Mouse (Mus musculus) ES-Bruce4 (cell line): ENCODE measurements around the gene Smcr8. TPM values are rescaled to one million over a fixed set of nuclear protein-coding genes. Genes with fewer than 3 reads are reported as not detected.

Experiments used
- H3K27ac ChIP-seq: 2 replicates; pipeline ENCODE4 v1.5.1; 2012; ENCODE audit warnings: low read length, inconsistent platforms; ENCODE audit not compliant: insufficient read depth
- H3K27me3 ChIP-seq: 2 replicates; pipeline ENCODE4 v1.6.1; 2012; ENCODE audit warnings: mild to moderate bottlenecking, low read length, inconsistent platforms; ENCODE audit not compliant: control insufficient read depth, poor library complexity, insufficient read depth, severe bottlenecking
- H3K36me3 ChIP-seq: 2 replicates; pipeline ENCODE4 v1.6.1; 2012; ENCODE audit warnings: inconsistent platforms, mild to moderate bottlenecking, low read length, moderate library complexity; ENCODE audit not compliant: control insufficient read depth, poor library complexity, insufficient read depth, severe bottlenecking
- H3K4me1 ChIP-seq: one replicate; pipeline ENCODE4 v1.8.1; 2011; ENCODE audit warnings: low read length; ENCODE audit not compliant: control insufficient read depth, insufficient read depth
- H3K4me3 ChIP-seq: 2 replicates; pipeline ENCODE4 v1.5.1; 2011; ENCODE audit warnings: low read depth, mild to moderate bottlenecking, low read length
- H3K9ac ChIP-seq: 2 replicates; pipeline ENCODE4 v1.6.1; 2012; ENCODE audit warnings: low read depth, mild to moderate bottlenecking, inconsistent platforms; ENCODE audit not compliant: poor library complexity, severe bottlenecking
- H3K9me3 ChIP-seq: replicated peaks from 2 replicates; pipeline ENCODE4 v1.6.1; 2012; ENCODE audit warnings: mild to moderate bottlenecking, low read length, inconsistent platforms; ENCODE audit not compliant: control insufficient read depth, poor library complexity, insufficient read depth, severe bottlenecking
- CTCF ChIP-seq: IDR thresholded peaks from one replicate; pipeline ENCODE4 v1.8.1; 2011; ENCODE audit warnings: low read depth, low read length
- EP300 ChIP-seq: IDR thresholded peaks from 2 replicates; pipeline ENCODE4 v1.6.1; 2011; ENCODE audit warnings: low read depth, low read length; ENCODE audit not compliant: insufficient read depth
- POLR2A ChIP-seq: IDR thresholded peaks from one replicate; pipeline ENCODE4 v1.8.1; 2011; ENCODE audit warnings: low read length; ENCODE audit not compliant: insufficient read depth
- polyA plus RNA-seq: library from polyadenylated mRNA; stranded (reverse); fragments of >200 nt; gene quantifications from 2 replicates; pipeline ENCODE4 v1.2.4, GENCODE M21; 2011; ENCODE audit warnings: low read depth; ENCODE audit not compliant: missing spikeins, insufficient read depth, insufficient read length

Gene Smcr8
- polyA plus RNA-seq, 1 experiment, result 18.4 TPM

- Histone ChIP-seq H3K4me3 (no peak overlapping the region), H3K36me3 (no peaks in the 10 kb centered on the region), H3K27me3 (no peaks in the 10 kb centered on the region), H3K4me1 (no peaks in the 10 kb centered on the region), H3K9me3 (no peaks in the 10 kb centered on the region), H3K27ac (no peak overlapping the region), H3K9ac (no peak overlapping the region)
- TF ChIP-seq POLR2A (no peak), CTCF (no peak), EP300 (no peak)
Observed at GRCm38 (mm10) chr11:60826700-60827099, 49.4 kb downstream of the Smcr8 start.

- Histone ChIP-seq H3K27ac (no peak overlapping the region), H3K4me1 (no peaks in the 10 kb centered on the region), H3K9me3 (no peaks in the 10 kb centered on the region), H3K27me3 (no peaks in the 10 kb centered on the region), H3K4me3 (no peak overlapping the region), H3K9ac (no peak overlapping the region), H3K36me3 (no peaks in the 10 kb centered on the region)
- TF ChIP-seq CTCF (no peak), POLR2A (no peak), EP300 (no peak)
Observed at GRCm38 (mm10) chr11:60827241-60827945, 50.1 kb downstream of the Smcr8 start.

- H3K4me3 ChIP-seq, result no peak overlapping the region
- TF ChIP-seq EP300 (no peak), CTCF (no peak), POLR2A (no peak)
- no peaks in the 10 kb centered on the region for H3K9me3 ChIP-seq
- H3K27ac ChIP-seq, result no peak overlapping the region
- no peaks in the 10 kb centered on the region; the same call in 1 of the 2 replicates for H3K36me3 ChIP-seq
- no peaks in the 10 kb centered on the region for H3K27me3 ChIP-seq
- H3K9ac ChIP-seq, result no peak overlapping the region
- no peaks in the 10 kb centered on the region for H3K4me1 ChIP-seq
Observed at GRCm38 (mm10) chr11:60828903-60829302, 51.6 kb downstream of the Smcr8 start.

GRCm38 (mm10) chr11:60830433-60831052 is 53.2 kb downstream of the Smcr8 start, which contains the start of gene Dhrs7b:
Gene Dhrs7b, plus strand, starts transcription at chr11:60830631.
- TF ChIP-seq POLR2A (peak; percentile 73), CTCF (no peak)
- Histone ChIP-seq H3K9me3 (no peaks in the 10 kb centered on the region), H3K4me1 (peaks cover under 1% of the 10 kb centered on the region), H3K27ac (peak within 1 kb of the TSS; percentile 57), H3K4me3 (peak within 1 kb of the TSS; percentile 88), H3K9ac (peak within 1 kb of the TSS; percentile 63), H3K36me3 (no peaks in the 10 kb centered on the region; the same call in 1 of the 2 replicates), H3K27me3 (no peaks in the 10 kb centered on the region)

- H3K4me3 ChIP-seq, result no peak overlapping the region
- peak overlapping the region; percentile 58; the same call in 1 of the 2 replicates for H3K27ac ChIP-seq
- H3K9me3 ChIP-seq, result no peaks in the 10 kb centered on the region
- H3K36me3 ChIP-seq, result no peaks in the 10 kb centered on the region; the same call in 1 of the 2 replicates
- peaks cover 4% of the 10 kb centered on the region for H3K4me1 ChIP-seq
- no peaks in the 10 kb centered on the region for H3K27me3 ChIP-seq
- no peak overlapping the region for H3K9ac ChIP-seq
- TF ChIP-seq EP300 (no peak), CTCF (no peak), POLR2A (no peak)
Observed at GRCm38 (mm10) chr11:60836897-60837296, 59.6 kb downstream of the Smcr8 start.

Other genes starting within 250 kb of the Smcr8 start
- gene Alkbh5, start 241.1 kb upstream of the Smcr8 start, polyA plus RNA-seq, result 46.6 and 52.1 TPM in 2 replicates
- gene Llgl1, start 77.8 kb upstream of the Smcr8 start, polyA plus RNA-seq, result 28.7 and 28.9 TPM in 2 replicates
- gene Flii, start 50.3 kb upstream of the Smcr8 start, polyA plus RNA-seq, result 49.0 and 52.5 TPM in 2 replicates
- gene Mief2, start 49.1 kb upstream of the Smcr8 start, polyA plus RNA-seq, result 7.1 and 9.4 TPM in 2 replicates
- gene Top3a, start 159 bp upstream of the Smcr8 start, polyA plus RNA-seq, result 19.6 and 20.4 TPM in 2 replicates
- gene Shmt1, start 34.2 kb downstream of the Smcr8 start, polyA plus RNA-seq, result 99.2 and 113 TPM in 2 replicates
- gene Dhrs7b, start 53.1 kb downstream of the Smcr8 start, polyA plus RNA-seq, result 20.9 and 24.0 TPM in 2 replicates
- 46.6 and 54.0 TPM in 2 replicates for gene Tmem11, start 101.7 kb downstream of the Smcr8 start, polyA plus RNA-seq
- gene Natd1, start 137.2 kb downstream of the Smcr8 start, polyA plus RNA-seq, result 20.5 and 21.6 TPM in 2 replicates
- 22.5 and 26.1 TPM in 2 replicates for gene Map2k3, start 154.5 kb downstream of the Smcr8 start, polyA plus RNA-seq
- gene Kcnj12, start 245.0 kb downstream of the Smcr8 start, polyA plus RNA-seq, result 1.1 and 1.5 TPM in 2 replicates